Mouse (Mus musculus): Measurements from ENCODE around the gene Nkx2-4. TPM values are rescaled to one million over a fixed set of nuclear protein-coding genes. Genes with fewer than 3 reads are reported as not detected.

Gene Nkx2-4
- not detected in 2 replicates for polyA plus RNA-seq (2012; rRNA removed)

DNA sequence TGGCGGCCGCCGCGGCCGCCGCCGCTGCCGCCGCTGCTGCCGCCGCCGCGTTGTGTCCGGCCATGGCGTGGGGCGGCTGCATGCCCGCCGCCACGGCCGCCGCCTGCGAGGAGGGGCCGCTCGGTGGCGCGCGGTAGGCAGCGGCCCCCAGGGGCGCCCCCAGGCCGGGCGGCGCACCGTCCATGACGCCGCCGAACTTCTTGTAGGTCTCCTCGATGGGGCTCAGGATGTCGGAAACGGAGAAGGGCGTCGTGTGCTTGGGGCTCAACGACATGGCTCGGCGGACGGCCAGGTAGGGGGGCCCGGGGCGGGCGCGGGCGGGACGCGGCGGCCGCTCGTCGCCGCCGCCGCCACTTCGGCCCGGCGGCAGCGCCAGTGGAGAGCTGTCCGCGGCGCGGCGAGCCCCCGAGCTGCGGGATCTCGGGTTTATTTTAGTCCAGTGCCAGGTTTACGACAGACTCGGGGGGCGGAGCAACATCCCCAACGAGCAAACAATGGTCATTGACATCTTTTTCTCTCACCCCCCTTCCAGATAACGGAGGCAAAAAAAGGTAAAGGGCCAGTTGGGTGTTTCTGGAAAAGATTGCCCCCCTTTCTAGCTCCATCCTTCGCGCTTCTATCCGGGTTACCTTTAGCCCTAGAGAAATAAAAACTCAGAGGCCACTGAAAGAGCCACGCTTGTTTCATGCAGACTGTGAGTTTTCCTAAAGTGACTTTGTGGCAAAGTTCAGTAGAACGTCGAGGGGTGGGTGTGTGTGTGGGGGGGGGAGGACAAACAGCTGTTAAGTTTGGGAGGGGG, at the start of gene Nkx2-4:
TSS of gene Nkx2-4 (minus strand) at position 374 of the 799 bp plus-strand sequence.
- DNase-seq (ENCODE audit: low read depth) = no peak

DNA sequence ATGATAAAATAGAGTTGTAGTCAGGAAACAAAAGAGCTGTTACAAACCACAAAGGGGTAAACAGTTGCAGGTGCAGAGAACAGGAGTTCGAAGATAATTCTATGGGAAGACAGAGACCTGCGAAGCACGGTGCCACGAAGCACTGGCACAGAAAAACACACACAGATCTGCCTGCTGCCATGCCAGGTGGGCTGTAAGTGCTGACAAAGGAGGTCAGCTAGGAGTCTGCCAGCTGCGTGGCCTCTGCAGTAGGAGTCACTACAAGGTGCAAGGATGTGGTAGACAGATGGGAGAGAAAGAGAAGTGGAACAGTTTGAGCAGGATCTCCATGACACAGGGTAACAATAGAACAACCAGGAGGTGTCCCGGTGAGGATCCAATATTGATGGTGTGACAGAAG, 42.1 kb upstream of the Nkx2-4 start:
- DNase-seq (ENCODE audit: low read depth) = no peak

DNA sequence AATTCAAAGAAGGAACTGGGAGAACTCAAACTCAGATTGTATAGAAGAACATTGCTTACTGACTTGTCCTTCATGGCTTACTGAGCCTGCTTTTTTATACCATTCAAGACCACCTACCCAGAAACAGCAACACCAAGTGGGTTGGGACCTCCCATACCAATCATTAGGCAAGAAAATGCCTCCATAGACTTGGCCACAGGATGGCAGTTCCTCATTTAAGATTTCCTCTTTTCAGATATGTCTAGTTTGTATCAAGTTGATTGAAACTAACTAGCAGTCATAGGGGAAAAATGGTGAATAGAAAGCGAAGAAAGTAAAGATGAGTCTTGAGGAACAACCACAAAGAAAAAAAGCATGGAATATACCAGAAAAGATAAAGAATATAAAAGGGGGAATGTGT, 34.5 kb upstream of the Nkx2-4 start:
- DNase-seq (ENCODE audit: low read depth) = no peak

DNA sequence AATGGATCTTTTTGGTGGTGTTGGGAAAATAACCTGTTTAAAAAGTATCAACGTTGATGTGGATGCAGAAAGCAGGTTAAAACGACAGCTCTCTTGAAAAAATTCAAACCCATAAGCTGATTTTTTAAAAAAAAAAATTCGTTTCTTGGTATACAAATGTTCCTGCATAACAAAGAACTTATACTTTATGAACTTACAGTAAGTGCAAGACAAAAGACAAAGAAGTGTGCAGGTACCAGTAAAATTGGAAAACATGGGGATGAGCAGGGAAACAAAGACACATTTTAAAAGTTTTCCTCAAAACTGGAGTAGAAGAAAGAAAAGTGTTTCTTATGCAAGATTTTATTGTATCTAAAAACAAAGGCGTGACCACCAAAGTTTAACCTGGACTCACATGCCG, 1.2 kb upstream of the Nkx2-4 start:
- DNase-seq (ENCODE audit: low read depth) = no peak

DNA sequence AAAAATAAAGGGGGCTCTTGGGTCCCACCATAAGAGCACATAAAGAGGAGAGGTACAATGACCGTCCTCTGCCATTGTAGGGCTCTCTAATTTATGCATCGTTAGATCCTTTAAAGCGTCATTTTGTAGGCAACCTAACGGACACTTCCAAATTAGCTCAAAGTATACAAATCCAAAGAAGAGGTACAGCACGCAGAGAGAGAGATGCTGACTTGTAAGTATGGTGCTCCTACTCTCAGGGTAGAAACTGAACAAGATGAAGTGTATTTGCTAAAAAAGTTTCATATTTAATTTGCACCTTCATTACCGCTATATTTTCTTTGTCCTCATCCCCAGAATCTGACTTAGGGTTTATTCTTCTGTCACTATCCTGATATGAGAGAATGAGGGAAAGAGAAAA, 692 bp upstream of the Nkx2-4 start:
- DNase-seq (ENCODE audit: low read depth) = no peak

DNA sequence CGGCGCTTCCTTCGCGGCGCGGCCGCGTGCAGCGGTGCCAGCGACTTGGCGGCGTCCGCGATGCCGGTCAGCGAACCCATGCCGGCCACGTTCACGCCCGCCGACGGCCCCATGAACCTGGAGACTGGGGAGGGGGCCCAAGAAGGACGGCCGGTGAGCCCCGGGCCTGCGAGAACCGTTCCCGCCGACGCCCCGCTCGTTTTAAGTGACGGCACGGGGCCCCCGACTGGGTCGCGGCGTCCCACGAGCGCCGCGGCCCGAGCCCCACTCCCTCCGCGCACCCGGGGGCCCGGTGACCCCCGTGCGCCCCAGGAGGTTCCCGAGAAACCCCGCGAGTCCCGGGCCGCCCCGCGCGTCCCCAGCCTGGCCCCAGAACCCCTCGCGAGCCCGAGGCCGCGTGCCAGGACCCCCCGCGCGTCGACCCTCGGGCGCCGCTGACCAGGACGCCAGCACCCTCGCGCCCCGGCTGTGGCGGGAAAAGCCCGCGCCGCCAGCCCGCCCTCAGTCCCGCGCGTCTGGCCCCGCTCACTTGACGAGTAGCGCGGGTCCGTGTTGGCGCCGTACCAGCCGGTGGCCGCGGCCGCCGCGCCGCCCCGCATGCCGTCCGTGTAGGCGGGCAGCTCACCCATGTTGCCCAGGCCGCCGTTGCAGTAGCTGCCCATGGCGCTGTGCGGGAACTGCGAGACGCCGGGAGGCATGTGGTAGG, 726 bp downstream of the Nkx2-4 start:
- no peak for DNase-seq (ENCODE audit: low read depth)

DNA sequence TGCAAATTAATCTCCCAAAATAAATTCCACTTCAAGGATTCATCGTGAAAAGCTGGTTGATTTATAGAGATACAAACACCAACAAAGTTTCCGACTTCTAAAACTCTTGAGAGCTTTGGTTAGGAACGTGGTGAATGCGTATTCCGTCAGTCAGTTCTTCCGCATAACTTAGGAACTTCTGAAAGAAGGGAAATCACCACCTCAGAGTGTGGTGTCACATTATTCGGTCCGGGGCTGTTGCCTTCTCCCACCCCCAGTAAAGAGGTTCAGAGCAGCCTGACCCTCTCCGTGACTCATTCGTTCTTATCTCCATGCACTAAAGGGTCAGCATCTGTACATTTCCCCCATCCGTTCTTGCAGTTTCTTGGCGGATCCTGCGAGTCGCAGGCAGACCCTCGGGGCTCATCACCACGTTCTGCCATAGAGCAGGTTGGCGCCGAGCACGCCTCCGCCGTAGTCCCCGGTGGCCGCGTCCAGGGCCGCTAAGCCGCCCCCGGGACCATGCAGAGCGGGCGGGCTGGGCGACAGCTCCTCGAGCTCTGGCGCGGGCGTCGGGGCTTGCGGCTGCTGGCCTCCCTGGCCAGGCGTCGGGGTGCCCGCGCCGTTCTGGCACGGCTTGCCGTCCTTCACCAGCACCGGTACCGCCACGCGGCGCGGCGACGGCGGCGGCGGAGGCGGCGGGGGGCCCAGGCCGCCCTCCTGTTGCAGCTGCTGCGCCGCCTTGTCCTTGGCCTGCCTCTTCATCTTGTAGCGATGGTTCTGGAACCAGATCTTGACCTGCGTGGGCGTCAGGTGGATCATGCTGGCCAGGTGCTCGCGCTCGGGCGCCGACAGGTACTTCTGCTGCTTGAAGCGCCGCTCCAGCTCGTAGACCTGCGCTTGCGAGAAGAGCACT, 1.5 kb downstream of the Nkx2-4 start:
- no peak for DNase-seq (ENCODE audit: low read depth)

DNA sequence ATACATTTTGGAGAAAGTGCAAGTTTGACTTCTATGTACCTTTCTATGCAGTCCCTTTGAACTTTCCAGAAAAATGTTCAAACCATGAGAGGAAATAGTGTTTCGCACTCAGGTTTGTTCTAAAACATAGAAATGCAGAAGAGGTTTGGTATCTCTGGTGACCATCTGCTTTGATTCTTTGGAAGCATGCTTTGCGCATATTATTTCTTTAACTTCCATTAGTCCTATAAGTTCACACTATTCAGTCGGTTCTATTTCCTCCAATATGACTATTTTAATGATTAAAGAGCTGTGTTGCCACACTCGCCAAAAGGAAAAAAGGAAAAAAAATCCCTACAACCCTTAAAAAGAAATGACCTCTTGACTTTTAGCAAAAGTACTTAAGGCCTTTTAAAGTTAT, 2.9 kb downstream of the Nkx2-4 start:
- DNase-seq (ENCODE audit: low read depth) = no peak

DNA sequence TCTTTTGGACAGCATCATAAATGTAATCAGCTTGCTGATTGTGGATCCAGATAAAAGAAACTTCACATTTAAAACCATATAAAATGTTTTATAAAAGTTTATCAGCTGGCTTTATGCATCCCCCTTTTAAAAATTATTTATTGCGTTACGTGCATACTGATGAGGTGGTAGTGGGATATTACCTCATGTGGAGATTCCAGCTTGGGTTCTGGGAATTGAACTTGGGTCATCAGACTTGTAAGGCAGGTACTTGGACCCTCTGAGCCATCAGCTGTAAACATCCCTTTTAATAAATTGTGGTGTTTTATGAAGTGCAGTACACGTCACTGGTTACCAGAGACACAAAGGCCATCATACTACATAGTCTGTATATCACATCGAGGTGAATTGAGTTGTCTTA, 10.8 kb downstream of the Nkx2-4 start:
- DNase-seq (ENCODE audit: low read depth) = no peak

DNA sequence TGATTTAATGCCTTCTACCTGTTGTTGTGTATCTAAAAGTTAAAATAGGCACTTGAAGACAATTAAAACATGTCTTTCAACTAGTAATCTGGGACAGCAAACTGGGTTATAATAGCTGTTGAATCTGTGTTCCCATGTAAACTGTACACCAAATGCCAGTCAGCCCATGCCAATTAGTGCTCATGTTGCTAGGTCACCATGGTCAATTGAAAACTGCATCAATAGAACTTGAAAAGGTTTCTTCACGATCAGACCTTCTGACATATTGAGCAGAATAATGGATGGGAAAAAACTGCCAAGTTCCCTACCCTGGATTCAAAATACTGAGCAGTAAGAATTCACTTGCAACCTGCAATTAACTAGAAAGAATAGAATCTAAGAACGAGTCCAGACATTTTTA, 11.3 kb downstream of the Nkx2-4 start:
- DNase-seq (ENCODE audit: low read depth) = no peak

DNA sequence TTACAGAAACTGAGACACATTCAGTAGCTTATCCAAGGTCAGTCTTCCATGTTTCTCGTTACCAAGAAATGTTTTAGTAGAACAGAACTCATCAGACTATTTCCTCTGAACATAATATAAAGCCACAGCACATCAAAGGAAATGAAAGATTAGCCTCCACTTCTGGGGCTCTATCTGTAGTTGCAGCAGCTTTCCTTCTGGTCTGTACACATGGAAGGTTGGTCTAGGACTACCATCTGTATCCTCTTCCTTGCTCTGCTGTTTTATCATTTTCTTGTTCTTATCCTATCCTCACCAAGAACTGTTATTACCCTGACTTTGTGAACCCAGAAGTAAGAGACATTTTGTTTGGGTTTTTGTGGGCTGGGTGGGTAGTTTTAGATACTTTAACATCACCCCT, 14.9 kb downstream of the Nkx2-4 start:
- DNase-seq (ENCODE audit: low read depth) = no peak

DNA sequence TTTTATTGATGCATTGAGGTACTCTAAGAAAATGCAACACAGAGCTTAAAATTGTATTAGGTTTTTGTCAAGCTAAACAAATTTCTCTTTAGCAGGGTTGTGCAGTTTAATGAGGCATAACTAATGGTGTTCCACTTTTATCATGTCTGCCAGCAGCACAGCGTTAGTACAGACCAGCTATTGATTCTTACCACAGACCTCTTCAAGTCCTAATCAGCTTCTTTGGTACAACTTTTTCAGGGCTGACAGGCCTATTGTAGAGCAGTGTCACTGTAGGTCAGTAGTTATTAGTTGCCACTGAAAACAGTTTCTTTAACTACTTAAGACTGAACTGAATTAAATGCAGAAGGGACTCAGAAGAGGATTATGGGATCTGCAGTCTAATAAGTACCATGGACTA, 16.2 kb downstream of the Nkx2-4 start:
- no peak for DNase-seq (ENCODE audit: low read depth)

DNA sequence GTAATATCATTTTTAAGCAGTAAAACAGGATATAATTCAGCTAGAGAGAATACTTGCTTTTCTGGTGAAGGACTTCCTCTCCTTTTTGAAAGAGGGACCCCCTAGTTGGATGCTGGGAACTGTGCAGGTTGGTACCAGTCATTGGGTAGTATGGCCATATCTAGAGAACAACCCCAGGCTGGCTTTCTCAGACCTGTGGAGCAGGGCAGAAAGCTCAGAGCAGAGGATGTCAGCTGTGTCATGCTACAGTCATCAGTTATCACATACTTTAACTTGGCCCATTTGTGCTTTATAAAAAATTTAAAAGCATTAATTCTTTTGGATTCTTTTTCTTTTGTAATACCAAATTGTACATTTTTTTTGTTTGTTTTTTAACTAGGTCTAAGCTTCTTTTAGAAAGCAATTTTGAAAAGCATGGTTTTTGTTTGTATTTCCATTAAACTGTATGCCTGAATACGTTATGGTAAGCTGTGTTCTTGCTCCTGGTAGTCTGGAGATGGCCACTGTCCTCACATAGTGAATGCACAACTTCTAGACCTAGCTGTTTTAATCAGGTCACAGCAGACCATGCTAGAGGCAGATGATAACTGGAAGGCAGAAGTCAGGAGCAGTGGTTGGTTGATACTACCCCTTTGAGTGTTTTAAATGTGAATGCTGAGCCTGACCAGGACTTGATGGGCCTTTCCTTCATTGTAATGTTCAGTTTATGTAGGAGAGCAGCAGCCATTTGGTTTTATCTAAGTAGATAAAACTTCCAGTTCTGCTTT, 17.6 kb downstream of the Nkx2-4 start:
- no peak for DNase-seq (ENCODE audit: low read depth)

DNA sequence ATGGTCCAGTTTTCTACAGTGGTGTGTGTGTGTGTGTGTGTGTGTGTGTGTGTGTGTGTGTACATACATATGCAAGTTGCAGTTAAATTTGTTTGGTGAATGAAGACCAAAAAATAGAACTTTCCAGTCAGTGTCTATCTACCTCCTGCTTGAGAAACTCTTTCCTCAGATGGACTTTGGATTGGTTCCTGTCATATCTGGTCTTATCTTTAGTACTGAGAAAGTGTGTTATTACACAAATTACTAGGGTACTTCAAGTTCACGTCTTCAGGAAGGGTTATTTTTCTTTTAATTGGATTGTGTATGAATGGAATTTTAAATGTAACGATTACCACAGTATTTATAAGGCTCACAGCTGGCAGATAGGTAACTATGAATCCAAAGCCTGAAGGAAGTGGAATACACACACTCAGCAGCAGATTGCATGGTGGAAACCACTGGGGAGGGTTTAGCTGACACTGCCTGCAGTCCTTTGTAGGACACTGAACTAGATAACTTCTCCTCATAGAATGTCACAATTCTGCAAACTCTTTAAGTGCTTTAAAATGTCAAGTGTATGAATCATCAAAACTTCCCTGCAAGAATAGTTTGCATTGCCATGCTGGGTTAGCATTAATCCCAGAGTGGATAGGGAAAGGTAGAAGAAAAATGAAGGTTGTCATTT, 31.9 kb downstream of the Nkx2-4 start:
- DNase-seq (ENCODE audit: low read depth) = no peak

DNA sequence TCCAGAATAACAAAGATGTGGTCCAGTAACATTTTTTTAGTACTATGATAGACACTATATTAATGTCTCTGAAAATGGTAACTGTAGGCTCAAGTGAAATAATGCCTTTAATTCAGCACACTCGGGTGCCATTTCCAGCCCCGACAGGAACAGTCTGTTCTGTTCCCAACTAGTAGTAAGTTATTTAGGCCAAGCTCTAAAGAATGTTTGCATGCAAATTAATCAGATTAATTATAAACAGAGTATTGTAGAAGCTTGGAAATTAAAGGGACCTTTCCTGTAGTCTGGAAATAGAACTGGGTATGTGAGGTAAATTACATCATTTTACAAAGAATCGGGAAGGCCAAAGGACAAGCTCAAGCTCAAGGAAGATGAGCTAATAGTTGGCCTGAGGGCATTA, 38.2 kb downstream of the Nkx2-4 start:
- DNase-seq (ENCODE audit: low read depth) = no peak

DNA sequence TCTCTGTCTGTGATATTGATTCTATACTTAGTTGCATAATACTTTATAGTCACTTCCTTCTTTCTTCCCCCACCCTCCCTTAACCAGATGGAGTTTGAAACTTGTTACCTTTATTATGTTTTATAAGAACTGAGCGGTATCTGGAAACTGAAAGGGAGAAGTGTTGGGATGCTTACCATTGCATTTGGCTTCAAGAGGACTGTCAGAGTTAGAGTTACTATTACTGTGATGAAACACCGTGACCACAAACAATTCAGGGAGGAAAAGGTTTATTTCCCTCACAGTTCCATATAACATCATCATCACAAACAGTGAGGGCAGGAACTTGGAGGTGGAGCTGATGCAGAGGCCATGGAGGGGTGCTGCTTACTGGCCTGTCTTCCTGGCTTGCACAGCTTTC, 49.4 kb downstream of the Nkx2-4 start:
- DNase-seq (ENCODE audit: low read depth) = no peak

Other genes with a start within 250 kb of the Nkx2-4 start
- 7.4 and 10.4 TPM in 2 replicates for gene Kiz, start 229.6 kb downstream of the Nkx2-4 start, polyA plus RNA-seq (2012; rRNA removed)
- gene Xrn2, start 72.4 kb downstream of the Nkx2-4 start, polyA plus RNA-seq (2012; rRNA removed) = 12.1 and 14.8 TPM in 2 replicates
- gene Nkx2-2, start 108.8 kb upstream of the Nkx2-4 start, polyA plus RNA-seq (2012; rRNA removed) = not detected in 2 replicates